Mouse (Mus musculus): Measurements from ENCODE around the gene Atg16l1. TPM values are rescaled to one million over a fixed set of nuclear protein-coding genes. Genes with fewer than 3 reads are reported as not detected.
A peak's percentile ranks its signal among the peaks of the same experiment; 100 is the strongest.

Atg16l1 gene
- polyA plus RNA-seq (2016; fragmentation: Nextera tagmentation; extraction: Ambion mirVana) = 19.5 and 21.9 TPM in 2 replicates

DNA sequence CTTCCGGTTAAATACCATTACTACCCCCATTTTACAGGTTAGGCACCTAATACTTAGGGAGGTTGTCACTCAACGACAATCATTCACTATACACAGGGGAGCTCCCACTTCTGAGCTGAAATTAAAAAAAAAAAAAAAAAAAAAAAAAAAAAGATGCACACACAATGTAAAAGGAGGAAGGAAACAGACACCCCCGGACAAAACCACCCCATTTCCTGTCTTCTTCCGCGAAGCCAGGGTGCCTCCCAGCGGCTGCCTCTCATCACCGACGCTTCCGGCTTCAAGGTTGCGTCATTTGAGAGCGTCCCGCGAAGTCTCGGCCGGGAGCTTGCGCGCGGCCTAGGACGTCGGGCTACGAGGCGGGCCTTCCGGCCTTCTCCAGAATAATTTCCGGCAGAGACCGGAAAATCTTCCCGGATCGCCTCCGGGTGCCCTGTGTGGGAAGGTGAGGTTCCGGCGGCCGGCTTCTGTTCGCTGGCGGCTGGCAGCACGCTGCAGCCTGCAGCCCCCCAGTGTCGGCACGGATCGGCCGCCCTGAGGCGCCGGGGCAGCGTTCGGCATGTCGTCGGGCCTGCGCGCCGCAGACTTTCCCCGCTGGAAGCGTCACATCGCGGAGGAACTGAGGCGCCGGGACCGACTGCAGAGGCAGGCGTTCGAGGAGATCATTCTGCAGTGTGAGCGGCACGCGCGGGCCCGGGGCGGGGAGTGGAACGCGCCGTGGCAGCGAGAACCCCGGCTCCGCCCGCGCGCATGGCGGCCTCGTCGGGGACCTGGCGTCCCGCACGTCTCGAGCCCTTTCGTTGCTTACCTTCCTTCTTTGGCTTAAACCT lies at the start of gene Atg16l1:
Gene Atg16l1 (plus strand): TSS at position 230 of the 830 bp plus-strand sequence.
- Histone ChIP-seq H3K27ac (peak within 1 kb of the TSS; percentile 95), H3K9me3 (replicated peaks) (no peaks in the 10 kb centered on the region), H3K27me3 (replicated peaks) (no peaks in the 10 kb centered on the region), H3K4me3 (peak within 1 kb of the TSS; percentile 89), H3K36me3 (peaks cover 32% of the 10 kb centered on the region), H3K4me1 (peaks cover 30% of the 10 kb centered on the region), H3K4me2 (peak within 1 kb of the TSS; percentile 80), H3K9ac (peak within 1 kb of the TSS; percentile 96)
- ATAC-seq = peak; percentile 98
- under 1% methylated on average over 79 of the region's 79 CpGs for WGBS (ENCODE audit: insufficient replicate concordance)

DNA sequence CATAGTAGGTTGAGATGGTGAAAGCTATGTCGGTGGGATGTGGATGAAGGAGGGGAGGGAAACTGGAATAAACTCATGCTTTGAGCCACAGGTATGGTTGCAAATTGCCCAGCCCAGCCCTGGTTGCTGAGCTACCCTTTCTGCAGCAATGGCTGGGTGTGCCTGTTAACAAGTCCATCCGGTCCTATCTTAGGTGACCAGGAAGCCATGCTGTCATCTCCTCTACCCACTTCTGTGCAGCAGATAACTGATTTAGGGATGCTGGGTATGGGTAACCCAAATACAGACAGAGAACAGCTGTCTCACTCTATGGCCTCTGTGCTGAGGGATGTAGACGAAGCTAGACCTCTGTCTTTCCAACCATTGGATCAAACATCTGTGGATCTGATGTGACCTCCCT lies 49.3 kb upstream of the Atg16l1 start:
- peaks cover 62% of the 10 kb centered on the region for H3K4me1 ChIP-seq
- H3K9ac ChIP-seq = peak overlapping the region; percentile 30; the same call in 1 of the 2 replicates
- H3K9me3 ChIP-seq (replicated peaks) = no peaks in the 10 kb centered on the region
- H3K4me3 ChIP-seq = no peak overlapping the region
- 65% methylated on average over 3 of the region's 3 CpGs for WGBS (ENCODE audit: insufficient replicate concordance)
- peak; percentile 97 for ATAC-seq
- no peaks in the 10 kb centered on the region for H3K27me3 ChIP-seq (replicated peaks)
- H3K27ac ChIP-seq = peak overlapping the region; percentile 92
- peaks cover 65% of the 10 kb centered on the region for H3K36me3 ChIP-seq
- peak overlapping the region; percentile 19; the same call in 1 of the 2 replicates for H3K4me2 ChIP-seq

DNA sequence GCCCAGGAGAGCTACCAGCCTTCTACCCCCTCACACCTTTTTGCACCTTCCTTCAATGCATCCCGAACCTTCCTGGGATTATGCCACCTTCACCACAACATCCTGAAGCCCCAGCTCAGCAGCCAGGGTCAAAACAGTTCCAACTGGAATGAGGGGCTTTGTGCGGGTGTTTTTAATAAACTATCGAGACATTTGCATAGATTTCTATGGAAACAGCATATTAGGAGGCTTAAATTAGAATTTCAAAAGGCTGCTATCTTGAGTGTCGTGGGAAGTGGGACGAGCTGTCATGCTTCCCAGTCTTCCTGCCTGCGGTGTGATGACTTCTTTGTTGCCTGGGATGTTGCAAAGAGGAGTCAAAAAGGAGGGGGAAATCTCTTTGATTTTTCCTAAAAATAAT lies 46.6 kb upstream of the Atg16l1 start:
- peaks cover 56% of the 10 kb centered on the region for H3K36me3 ChIP-seq
- no peaks in the 10 kb centered on the region for H3K27me3 ChIP-seq (replicated peaks)
- no peak for ATAC-seq
- no peak overlapping the region for H3K4me2 ChIP-seq
- no peak overlapping the region for H3K9ac ChIP-seq
- H3K4me3 ChIP-seq = no peak overlapping the region
- peaks cover 83% of the 10 kb centered on the region for H3K4me1 ChIP-seq
- H3K9me3 ChIP-seq (replicated peaks) = no peaks in the 10 kb centered on the region
- H3K27ac ChIP-seq = peak overlapping the region; percentile 92; the same call in 1 of the 2 replicates
- 79% methylated on average over 6 of the region's 6 CpGs for WGBS (ENCODE audit: insufficient replicate concordance)

DNA sequence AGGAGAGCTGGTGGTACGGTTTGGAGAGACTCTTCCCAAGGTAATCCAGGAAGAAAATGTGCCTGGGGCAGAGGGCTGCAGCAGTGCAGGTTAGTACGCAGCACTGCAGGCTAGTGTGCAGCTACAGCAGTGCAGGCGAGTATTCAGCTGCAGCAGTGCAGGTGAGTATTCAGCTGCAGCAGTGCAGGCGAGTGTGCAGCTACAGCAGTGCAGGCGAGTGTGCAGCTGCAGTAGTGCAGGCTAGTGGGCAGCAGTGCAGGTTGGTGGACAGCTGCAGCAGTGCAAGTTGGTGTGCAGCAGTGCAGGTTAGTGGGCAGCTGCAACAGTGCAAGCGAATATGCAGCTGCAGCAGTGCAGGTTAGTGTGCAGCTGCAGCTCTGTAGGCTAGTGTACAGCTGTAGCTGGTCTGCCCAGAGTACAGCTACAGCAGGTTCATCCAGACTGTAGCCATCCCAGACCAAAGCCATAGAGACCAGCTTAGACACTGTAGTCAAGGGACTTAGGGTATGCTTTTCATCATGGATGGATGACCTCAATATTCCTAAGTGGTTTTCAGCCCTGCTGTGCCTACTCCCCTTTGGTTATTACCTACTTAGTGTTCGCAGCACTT lies 45.9 kb upstream of the Atg16l1 start:
- Histone ChIP-seq H3K4me1 (peaks cover 80% of the 10 kb centered on the region), H3K4me3 (no peak overlapping the region), H3K27me3 (replicated peaks) (no peaks in the 10 kb centered on the region), H3K9me3 (replicated peaks) (no peaks in the 10 kb centered on the region), H3K27ac (peak overlapping the region; percentile 49; the same call in 1 of the 2 replicates), H3K4me2 (no peak overlapping the region), H3K9ac (no peak overlapping the region), H3K36me3 (peaks cover 56% of the 10 kb centered on the region)
- no peak for ATAC-seq
- 77% methylated on average over 7 of the region's 7 CpGs for WGBS (ENCODE audit: insufficient replicate concordance)

DNA sequence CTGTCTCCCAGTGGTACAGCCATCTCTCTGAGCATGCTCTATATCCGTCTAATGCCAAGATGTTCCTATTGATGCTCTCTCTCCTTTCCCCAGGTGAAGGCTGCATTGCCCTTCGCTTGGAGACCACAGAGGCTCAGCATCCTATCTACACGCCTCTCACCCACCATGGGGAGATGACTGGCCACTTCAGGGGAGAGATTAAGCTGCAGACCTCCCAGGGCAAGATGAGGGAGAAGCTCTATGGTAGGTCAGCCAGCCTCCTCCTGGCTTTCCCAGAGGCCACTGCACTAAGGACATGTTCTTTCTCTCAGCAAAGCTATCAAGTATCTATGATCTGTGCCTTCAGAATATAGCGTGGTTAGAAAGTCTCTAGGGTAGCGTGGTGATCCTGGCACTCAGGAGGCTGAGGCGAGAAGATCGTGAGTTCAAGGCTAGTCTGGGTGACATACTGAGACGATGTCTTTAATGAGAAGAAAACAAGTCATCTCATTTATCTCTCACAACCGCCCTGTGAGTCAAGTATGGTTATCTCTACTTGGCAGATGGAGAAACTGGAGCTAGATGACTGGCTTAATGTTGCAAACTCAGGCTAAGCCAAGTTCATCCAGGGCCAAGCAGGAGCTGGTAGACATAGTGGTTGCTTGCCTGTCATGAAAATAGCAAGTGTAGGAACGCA lies 43.6 kb upstream of the Atg16l1 start:
- H3K4me1 ChIP-seq = peaks cover 58% of the 10 kb centered on the region
- ATAC-seq = peak; percentile 93
- H3K9ac ChIP-seq = peak overlapping the region; percentile 64
- peak overlapping the region; percentile 96 for H3K27ac ChIP-seq
- H3K4me3 ChIP-seq = no peak overlapping the region
- H3K9me3 ChIP-seq (replicated peaks) = no peaks in the 10 kb centered on the region
- peaks cover 58% of the 10 kb centered on the region for H3K36me3 ChIP-seq
- no peaks in the 10 kb centered on the region for H3K27me3 ChIP-seq (replicated peaks)
- H3K4me2 ChIP-seq = peak overlapping the region; percentile 52
- 40% methylated on average over 10 of the region's 10 CpGs for WGBS (ENCODE audit: insufficient replicate concordance)

DNA sequence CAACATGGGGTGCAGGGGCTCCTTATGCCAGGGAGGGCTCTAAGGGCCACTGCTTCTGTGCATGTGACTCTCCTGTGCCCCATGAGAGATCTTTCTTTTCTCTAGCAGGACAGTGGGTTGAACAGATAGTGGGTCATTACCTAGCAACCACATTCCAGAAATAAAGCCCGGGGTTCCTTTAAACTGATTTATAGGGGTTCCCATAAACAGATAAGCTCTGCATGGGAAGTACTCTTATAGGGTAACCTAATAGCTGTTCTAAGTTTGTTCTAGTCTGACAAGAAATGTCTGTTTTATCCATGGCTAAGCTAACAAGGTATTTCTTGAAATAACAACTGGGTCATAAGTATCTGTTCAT lies 43.1 kb upstream of the Atg16l1 start:
- WGBS (ENCODE audit: insufficient replicate concordance) = 28% methylated on average over 1 of the region's 1 CpGs
- Histone ChIP-seq H3K27me3 (replicated peaks) (no peaks in the 10 kb centered on the region), H3K4me2 (peak overlapping the region; percentile 52), H3K36me3 (peaks cover 59% of the 10 kb centered on the region), H3K4me3 (no peak overlapping the region), H3K9me3 (replicated peaks) (no peaks in the 10 kb centered on the region), H3K9ac (peak overlapping the region; percentile 64), H3K4me1 (peaks cover 53% of the 10 kb centered on the region), H3K27ac (peak overlapping the region; percentile 96)
- peak; percentile 68 for ATAC-seq

DNA sequence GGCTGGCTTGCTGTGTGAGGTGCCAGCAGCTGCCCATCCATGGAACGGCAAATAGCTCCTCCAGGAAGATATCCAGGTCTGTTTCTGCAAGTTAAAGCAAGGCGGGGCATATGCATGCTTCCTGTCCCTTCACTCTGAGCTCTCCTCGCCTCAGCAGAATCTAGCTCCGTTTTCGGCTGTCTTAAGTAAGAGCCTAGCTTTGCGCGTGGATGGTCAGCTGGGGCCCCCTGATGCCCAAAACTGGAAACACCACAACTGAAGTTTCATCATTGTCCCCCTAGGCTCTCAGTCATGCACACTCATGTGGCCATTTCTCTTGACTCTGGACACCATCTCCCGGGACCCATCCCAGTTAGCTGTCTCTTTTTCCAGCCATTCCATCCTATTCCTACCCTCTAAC lies 34.3 kb upstream of the Atg16l1 start:
- Histone ChIP-seq H3K4me3 (no peak overlapping the region), H3K27ac (no peak overlapping the region), H3K4me2 (no peak overlapping the region), H3K36me3 (peaks cover 16% of the 10 kb centered on the region), H3K9ac (no peak overlapping the region), H3K27me3 (replicated peaks) (no peaks in the 10 kb centered on the region), H3K9me3 (replicated peaks) (no peaks in the 10 kb centered on the region), H3K4me1 (0 out of 2 replicates have a peak, but pooled peaks cover 6% of the 10 kb centered on the region)
- ATAC-seq = 0 out of 2 replicates have a peak, but pooled peaks have one; percentile 44
- WGBS (ENCODE audit: insufficient replicate concordance) = 53% methylated on average over 8 of the region's 8 CpGs

DNA sequence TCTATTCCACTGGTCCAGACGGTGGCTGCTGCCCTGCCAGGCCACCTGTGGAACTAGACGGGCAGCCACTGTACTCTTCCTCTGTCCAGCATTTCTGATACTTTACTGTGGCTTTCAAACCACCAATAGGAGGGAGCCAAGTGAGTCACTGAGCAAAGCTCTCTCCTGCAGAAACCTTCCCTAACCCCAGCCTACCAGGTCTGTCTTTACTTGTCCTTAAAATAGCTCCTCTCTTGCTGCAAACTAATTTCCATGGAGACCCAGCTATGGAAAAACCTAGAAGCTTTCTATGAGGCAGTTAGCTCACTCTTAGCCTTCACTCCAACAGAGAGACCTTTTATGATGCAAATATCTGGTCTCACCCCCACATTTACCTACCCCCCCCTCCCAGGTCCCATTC lies 33.6 kb upstream of the Atg16l1 start:
- peaks cover 16% of the 10 kb centered on the region for H3K36me3 ChIP-seq
- H3K4me2 ChIP-seq = no peak overlapping the region
- H3K9me3 ChIP-seq (replicated peaks) = no peaks in the 10 kb centered on the region
- H3K27me3 ChIP-seq (replicated peaks) = no peaks in the 10 kb centered on the region
- no peak overlapping the region for H3K9ac ChIP-seq
- H3K27ac ChIP-seq = no peak overlapping the region
- H3K4me1 ChIP-seq = 0 out of 2 replicates have a peak, but pooled peaks cover 6% of the 10 kb centered on the region
- H3K4me3 ChIP-seq = no peak overlapping the region
- 49% methylated on average over 2 of the region's 2 CpGs for WGBS (ENCODE audit: insufficient replicate concordance)
- no peak for ATAC-seq

DNA sequence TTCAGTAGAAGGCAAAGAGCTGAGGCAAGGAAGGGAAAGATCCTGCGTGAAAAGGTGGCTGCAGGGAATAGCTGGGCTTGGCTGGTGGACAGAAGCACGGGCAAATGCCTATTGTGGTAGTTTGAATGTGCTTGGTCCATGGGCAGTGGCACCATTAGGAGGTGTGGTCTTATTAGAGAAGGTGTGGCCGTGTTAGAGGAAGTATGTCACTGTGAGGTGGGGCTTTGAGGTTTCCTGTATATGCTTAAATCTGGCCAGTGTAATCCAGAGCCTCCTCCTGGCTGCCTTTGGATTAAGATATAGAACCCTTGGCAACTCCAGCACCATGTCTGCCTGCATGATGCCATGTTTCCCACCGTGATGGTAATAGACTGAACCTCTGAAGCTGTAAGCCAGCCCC lies 32.3 kb upstream of the Atg16l1 start:
- 55% methylated on average over 4 of the region's 4 CpGs for WGBS (ENCODE audit: insufficient replicate concordance)
- no peak for ATAC-seq
- Histone ChIP-seq H3K4me3 (no peak overlapping the region), H3K9ac (no peak overlapping the region), H3K27ac (no peak overlapping the region), H3K4me2 (no peak overlapping the region), H3K27me3 (replicated peaks) (0 out of 2 replicates have a peak, but pooled peaks cover 5% of the 10 kb centered on the region), H3K9me3 (replicated peaks) (no peaks in the 10 kb centered on the region), H3K36me3 (peaks cover 8% of the 10 kb centered on the region), H3K4me1 (0 out of 2 replicates have a peak, but pooled peaks cover 6% of the 10 kb centered on the region)

DNA sequence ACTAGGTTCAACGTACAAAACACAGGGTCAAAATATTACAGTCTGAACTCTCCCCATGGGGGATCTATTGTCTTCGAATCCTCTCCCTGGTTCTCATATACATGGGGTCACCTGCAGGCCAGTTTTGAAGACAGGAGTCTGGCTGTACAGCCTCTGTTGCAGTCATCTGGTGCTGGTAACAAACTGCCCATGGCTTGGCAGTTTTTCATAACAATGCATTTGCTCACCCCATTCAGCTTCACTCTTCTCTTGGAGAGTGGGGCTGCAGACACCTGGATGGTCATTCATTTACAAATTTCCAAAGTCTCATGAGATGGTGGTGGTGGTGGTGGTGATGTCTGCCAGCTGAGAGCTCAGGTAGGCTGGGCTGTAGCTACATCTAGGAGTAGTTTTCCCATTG lies 26.6 kb upstream of the Atg16l1 start:
- Histone ChIP-seq H3K9me3 (replicated peaks) (no peaks in the 10 kb centered on the region), H3K4me1 (no peaks in the 10 kb centered on the region), H3K4me3 (no peak overlapping the region), H3K9ac (no peak overlapping the region), H3K27ac (no peak overlapping the region), H3K27me3 (replicated peaks) (0 out of 2 replicates have a peak, but pooled peaks cover 8% of the 10 kb centered on the region), H3K4me2 (no peak overlapping the region), H3K36me3 (no peaks in the 10 kb centered on the region)
- WGBS (ENCODE audit: insufficient replicate concordance) = 66% methylated on average over 2 of the region's 2 CpGs
- ATAC-seq = no peak

DNA sequence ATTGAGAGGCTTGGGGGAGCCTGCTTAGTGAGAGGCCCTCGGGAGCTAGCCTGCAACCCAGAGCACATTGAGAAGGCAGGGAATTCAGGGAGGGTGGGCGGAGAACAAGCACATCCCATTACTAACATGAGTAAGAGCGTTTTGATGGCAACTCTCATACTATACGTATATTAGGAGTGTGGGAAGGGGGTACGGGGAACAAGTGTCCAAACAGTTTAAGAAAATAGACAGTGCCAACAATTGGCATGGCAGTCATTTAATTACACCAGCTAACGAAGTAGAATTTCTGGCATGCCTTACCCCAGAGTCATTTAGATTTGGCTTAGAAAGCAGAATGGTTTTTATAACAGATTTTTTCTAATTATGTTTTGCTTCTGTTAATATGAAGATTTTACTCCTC lies 25.8 kb upstream of the Atg16l1 start:
- no peak for ATAC-seq

More for the DNA sequence above, 25.8 kb upstream of the Atg16l1 start:
- 67% methylated on average over 6 of the region's 6 CpGs for WGBS (ENCODE audit: insufficient replicate concordance)
- Histone ChIP-seq H3K4me1 (no peaks in the 10 kb centered on the region), H3K9ac (no peak overlapping the region), H3K36me3 (no peaks in the 10 kb centered on the region), H3K27me3 (replicated peaks) (0 out of 2 replicates have a peak, but pooled peaks cover 10% of the 10 kb centered on the region), H3K4me2 (no peak overlapping the region), H3K4me3 (no peak overlapping the region), H3K27ac (no peak overlapping the region), H3K9me3 (replicated peaks) (no peaks in the 10 kb centered on the region)
